Mouse (Mus musculus): Measurements from ENCODE around the gene Ezh1. TPM values are rescaled to one million over a fixed set of nuclear protein-coding genes. Genes with fewer than 3 reads are reported as not detected.

Gene Ezh1
- polyA plus RNA-seq, 1 experiment, result 1.3 TPM

GRCm38 (mm10) chr11:101253613-101254389 lies 27.5 kb upstream of the Ezh1 start, which contains the start of gene Vps25:
Vps25 (plus strand) TSS chr11:101253707.
- no peak for TF ChIP-seq GATA1 (IDR thresholded peaks at IDR 0.05; ENCODE audit: low read length)

GRCm38 (mm10) chr11:101252941-101253340 lies 26.7 kb upstream of the Ezh1 start:
- no peak for TF ChIP-seq GATA1 (IDR thresholded peaks at IDR 0.05; ENCODE audit: low read length)

- no peak for TF ChIP-seq GATA1 (IDR thresholded peaks at IDR 0.05; ENCODE audit: low read length)
Observed at GRCm38 (mm10) chr11:101251031-101251430, 24.8 kb upstream of the Ezh1 start.

GRCm38 (mm10) chr11:101248258-101248994 lies 22.2 kb upstream of the Ezh1 start:
- TF ChIP-seq GATA1 (IDR thresholded peaks at IDR 0.05; ENCODE audit: low read length), result no peak

GRCm38 (mm10) chr11:101247521-101248030 lies 21.3 kb upstream of the Ezh1 start:
- TF ChIP-seq GATA1 (IDR thresholded peaks at IDR 0.05; ENCODE audit: low read length), result no peak

- no peak for TF ChIP-seq GATA1 (IDR thresholded peaks at IDR 0.05; ENCODE audit: low read length)
Observed at GRCm38 (mm10) chr11:101246702-101247012, 20.4 kb upstream of the Ezh1 start.

GRCm38 (mm10) chr11:101245855-101246701 lies 19.8 kb upstream of the Ezh1 start, which contains the start of gene Ramp2:
Ramp2 (plus strand) TSS chr11:101246028.
- TF ChIP-seq GATA1 (IDR thresholded peaks at IDR 0.05; ENCODE audit: low read length), result no peak

GRCm38 (mm10) chr11:101245071-101245470 lies 18.8 kb upstream of the Ezh1 start:
- no peak for TF ChIP-seq GATA1 (IDR thresholded peaks at IDR 0.05; ENCODE audit: low read length)

GRCm38 (mm10) chr11:101238071-101238647 lies 11.9 kb upstream of the Ezh1 start:
- no peak for TF ChIP-seq GATA1 (IDR thresholded peaks at IDR 0.05; ENCODE audit: low read length)

GRCm38 (mm10) chr11:101236782-101237181 lies 10.5 kb upstream of the Ezh1 start:
- TF ChIP-seq GATA1 (IDR thresholded peaks at IDR 0.05; ENCODE audit: low read length), result no peak

GRCm38 (mm10) chr11:101235429-101235828 lies 9.2 kb upstream of the Ezh1 start:
- TF ChIP-seq GATA1 (IDR thresholded peaks at IDR 0.05; ENCODE audit: low read length), result no peak

GRCm38 (mm10) chr11:101234124-101234523 lies 7.9 kb upstream of the Ezh1 start:
- TF ChIP-seq GATA1 (IDR thresholded peaks at IDR 0.05; ENCODE audit: low read length), result no peak

- no peak for TF ChIP-seq GATA1 (IDR thresholded peaks at IDR 0.05; ENCODE audit: low read length)
Observed at GRCm38 (mm10) chr11:101233240-101233639, 7.0 kb upstream of the Ezh1 start.

- TF ChIP-seq GATA1 (IDR thresholded peaks at IDR 0.05; ENCODE audit: low read length), result peak; percentile 62
Observed at GRCm38 (mm10) chr11:101232010-101232839, 6.0 kb upstream of the Ezh1 start.

Measured in G1E-ER4 (cell line).